Mouse (Mus musculus): Measurements from ENCODE around the gene Cdk12. TPM values are rescaled to one million over a fixed set of nuclear protein-coding genes. Genes with fewer than 3 reads are reported as not detected.
"Not testable (repeated sequence)": the region's sequence is repeated elsewhere in the genome, so short reads cannot be mapped to it uniquely, and the experiment has no call there.

Gene Cdk12
- polyA plus RNA-seq (2015; fragmentation: Nextera tagmentation; extraction: Ambion mirVana), result 6.7 and 8.3 TPM in 2 replicates

- peak within 1 kb of the TSS; percentile 100 for H3K27ac ChIP-seq (ENCODE audit: low read length)
- H3K27me3 ChIP-seq (replicated peaks; ENCODE audit: insufficient read depth, low read length), result no peaks in the 10 kb centered on the region
- peak within 1 kb of the TSS; percentile 100 for H3K9ac ChIP-seq (replicated peaks; ENCODE audit: low read depth)
- peak; percentile 93 for ATAC-seq
- peak; percentile 100 for TF ChIP-seq EP300 (IDR thresholded peaks at IDR 0.05)
- TF ChIP-seq CTCF (IDR thresholded peaks at IDR 0.05), result no peak
- H3K4me3 ChIP-seq (ENCODE audit: low read depth, low read length), result peak within 1 kb of the TSS; percentile 98
- H3K4me2 ChIP-seq (replicated peaks; ENCODE audit: low read depth, low read length), result peak within 1 kb of the TSS; percentile 86
- H3K9me3 ChIP-seq (ENCODE audit: low read length), result no peaks in the 10 kb centered on the region
- H3K4me1 ChIP-seq (ENCODE audit: insufficient read depth, low read depth, low read length), result no peaks in the 10 kb centered on the region
- H3K36me3 ChIP-seq (ENCODE audit: insufficient read depth, low read length), result no peaks in the 10 kb centered on the region
- DNase-seq (ENCODE audit: low spot score), result peak; percentile 99
- 0% methylated on average over 41 of the region's 63 CpGs for WGBS
Observed at GRCm38 (mm10) chr11:98202641-98203350, at the start of gene Cdk12. TSS of gene Cdk12 (plus strand) at chr11:98203059.

- 69% methylated on average over 6 of the region's 6 CpGs for WGBS
- ATAC-seq, result no peak
Observed at GRCm38 (mm10) chr11:98155094-98155493, 47.8 kb upstream of the Cdk12 start.

GRCm38 (mm10) chr11:98168400-98168799 lies 34.5 kb upstream of the Cdk12 start:
- TF ChIP-seq CTCF (IDR thresholded peaks at IDR 0.05), result no peak
- TF ChIP-seq EP300 (IDR thresholded peaks at IDR 0.05), result no peak
- H3K4me3 ChIP-seq (ENCODE audit: low read depth, low read length), result no peak overlapping the region
- peaks cover 58% of the 10 kb centered on the region for H3K36me3 ChIP-seq (ENCODE audit: insufficient read depth, low read length)
- no peak overlapping the region for H3K27ac ChIP-seq (ENCODE audit: low read length)
- H3K27me3 ChIP-seq (replicated peaks; ENCODE audit: insufficient read depth, low read length), result no peaks in the 10 kb centered on the region
- no peaks in the 10 kb centered on the region for H3K4me1 ChIP-seq (ENCODE audit: insufficient read depth, low read depth, low read length)
- no peak for DNase-seq (ENCODE audit: low spot score)
- WGBS, result 79% methylated on average over 1 of the region's 1 CpGs
- no peak overlapping the region for H3K9ac ChIP-seq (replicated peaks; ENCODE audit: low read depth)
- H3K9me3 ChIP-seq (ENCODE audit: low read length), result no peaks in the 10 kb centered on the region
- no peak for ATAC-seq
- no peak overlapping the region for H3K4me2 ChIP-seq (replicated peaks; ENCODE audit: low read depth, low read length)

More at GRCm38 (mm10) chr11:98155094-98155493, 47.8 kb upstream of the Cdk12 start:
- Histone ChIP-seq H3K4me3 (ENCODE audit: low read depth, low read length) (no peak overlapping the region), H3K27ac (ENCODE audit: low read length) (no peak overlapping the region), H3K27me3 (replicated peaks; ENCODE audit: insufficient read depth, low read length) (no peaks in the 10 kb centered on the region), H3K4me1 (ENCODE audit: insufficient read depth, low read depth, low read length) (no peaks in the 10 kb centered on the region), H3K36me3 (ENCODE audit: insufficient read depth, low read length) (peaks cover 4% of the 10 kb centered on the region; the same call in 1 of the 2 replicates), H3K9me3 (ENCODE audit: low read length) (no peaks in the 10 kb centered on the region), H3K9ac (replicated peaks; ENCODE audit: low read depth) (no peak overlapping the region), H3K4me2 (replicated peaks; ENCODE audit: low read depth, low read length) (no peak overlapping the region)
- DNase-seq (ENCODE audit: low spot score), result no peak
- TF ChIP-seq EP300 (IDR thresholded peaks at IDR 0.05) (no peak), CTCF (IDR thresholded peaks at IDR 0.05) (no peak)

GRCm38 (mm10) chr11:98182149-98182548 lies 20.7 kb upstream of the Cdk12 start:
- not testable (repeated sequence) for ATAC-seq; H3K9me3 ChIP-seq (ENCODE audit: low read length); H3K27ac ChIP-seq (ENCODE audit: low read length); H3K9ac ChIP-seq (replicated peaks; ENCODE audit: low read depth); DNase-seq (ENCODE audit: low spot score); H3K4me1 ChIP-seq (ENCODE audit: insufficient read depth, low read depth, low read length); H3K4me2 ChIP-seq (replicated peaks; ENCODE audit: low read depth, low read length); H3K4me3 ChIP-seq (ENCODE audit: low read depth, low read length); H3K27me3 ChIP-seq (replicated peaks; ENCODE audit: insufficient read depth, low read length)
- peaks cover 23% of the 10 kb centered on the region; the same call in 1 of the 2 replicates for H3K36me3 ChIP-seq (ENCODE audit: insufficient read depth, low read length)
- WGBS, result 88% methylated on average over 3 of the region's 3 CpGs

GRCm38 (mm10) chr11:98187640-98188395 lies 15.0 kb upstream of the Cdk12 start:
- no peak for TF ChIP-seq CTCF (IDR thresholded peaks at IDR 0.05)
- no peak; the same call in 1 of the 2 replicates for TF ChIP-seq EP300 (IDR thresholded peaks at IDR 0.05)
- Histone ChIP-seq H3K4me3 (ENCODE audit: low read depth, low read length) (no peak overlapping the region), H3K4me1 (ENCODE audit: insufficient read depth, low read depth, low read length) (no peaks in the 10 kb centered on the region), H3K4me2 (replicated peaks; ENCODE audit: low read depth, low read length) (no peak overlapping the region), H3K9me3 (ENCODE audit: low read length) (no peaks in the 10 kb centered on the region), H3K27ac (ENCODE audit: low read length) (peak overlapping the region; percentile 39; the same call in 1 of the 2 replicates), H3K27me3 (replicated peaks; ENCODE audit: insufficient read depth, low read length) (no peaks in the 10 kb centered on the region), H3K9ac (replicated peaks; ENCODE audit: low read depth) (no peak overlapping the region), H3K36me3 (ENCODE audit: insufficient read depth, low read length) (peaks cover 11% of the 10 kb centered on the region; the same call in 1 of the 2 replicates)
- peak; percentile 83 for DNase-seq (ENCODE audit: low spot score)
- ATAC-seq, result peak; percentile 97
- 66% methylated on average over 9 of the region's 9 CpGs for WGBS

GRCm38 (mm10) chr11:98190820-98191219 lies 12.0 kb upstream of the Cdk12 start:
- 67% methylated on average over 5 of the region's 5 CpGs for WGBS
- no peak for TF ChIP-seq EP300 (IDR thresholded peaks at IDR 0.05)
- no peak for TF ChIP-seq CTCF (IDR thresholded peaks at IDR 0.05)
- H3K27me3 ChIP-seq (replicated peaks; ENCODE audit: insufficient read depth, low read length), result no peaks in the 10 kb centered on the region
- H3K36me3 ChIP-seq (ENCODE audit: insufficient read depth, low read length), result peaks cover 5% of the 10 kb centered on the region; the same call in 1 of the 2 replicates
- no peak overlapping the region for H3K4me3 ChIP-seq (ENCODE audit: low read depth, low read length)
- no peak overlapping the region for H3K4me2 ChIP-seq (replicated peaks; ENCODE audit: low read depth, low read length)
- no peaks in the 10 kb centered on the region for H3K4me1 ChIP-seq (ENCODE audit: insufficient read depth, low read depth, low read length)
- ATAC-seq, result no peak
- no peak overlapping the region for H3K9ac ChIP-seq (replicated peaks; ENCODE audit: low read depth)
- H3K27ac ChIP-seq (ENCODE audit: low read length), result peak overlapping the region; percentile 21; the same call in 1 of the 2 replicates
- H3K9me3 ChIP-seq (ENCODE audit: low read length), result no peaks in the 10 kb centered on the region
- peak; percentile 6 for DNase-seq (ENCODE audit: low spot score)

Measured in lung, postnatal 0 days (tissue).